Mouse (Mus musculus) embryonic facial prominence, embryonic 15.5 days (tissue): ENCODE data around the gene Fam186a. TPM values are rescaled to one million over a fixed set of nuclear protein-coding genes. Genes with fewer than 3 reads are reported as not detected.
"Not testable (repeated sequence)": the region's sequence is repeated elsewhere in the genome, so short reads cannot be mapped to it uniquely, and the experiment has no call there.

Source experiments
- ATAC-seq: fragments of 200-750 bp; cut with Nextera tagmentation; 2 replicates; pipeline ENCODE4 v1.8.0; 2017; ENCODE audit warnings: low read depth, moderate TSS enrichment; ENCODE audit not compliant: insufficient number of reproducible peaks, low FRiP score, low TSS enrichment
- H3K27ac ChIP-seq: fragments of 300-500 bp; sonication (generic); replicated peaks from 2 replicates; pipeline ENCODE4 v1.5.1; 2015; ENCODE audit warnings: mild to moderate bottlenecking, inconsistent platforms
- H3K27me3 ChIP-seq: fragments of 300-500 bp; sonication (generic); 2 replicates; pipeline ENCODE4 v1.6.1; 2015; ENCODE audit warnings: inconsistent platforms
- H3K36me3 ChIP-seq: fragments of 300-500 bp; sonication (generic); 2 replicates; pipeline ENCODE4 v1.6.1; 2015; ENCODE audit warnings: mild to moderate bottlenecking, inconsistent platforms
- H3K4me1 ChIP-seq: fragments of 300-500 bp; sonication (generic); 2 replicates; pipeline ENCODE4 v1.6.1; 2015; ENCODE audit warnings: inconsistent platforms
- H3K4me2 ChIP-seq: fragments of 300-500 bp; sonication (generic); replicated peaks from 2 replicates; pipeline ENCODE4 v1.6.1; 2015; ENCODE audit warnings: mild to moderate bottlenecking, inconsistent platforms
- H3K4me3 ChIP-seq: fragments of 300-500 bp; sonication (generic); replicated peaks from 2 replicates; pipeline ENCODE4 v1.5.1; 2015; ENCODE audit warnings: mild to moderate bottlenecking, inconsistent platforms
- H3K9ac ChIP-seq: fragments of 300-500 bp; sonication (generic); 2 replicates; pipeline ENCODE4 v1.6.1; 2015; ENCODE audit warnings: inconsistent platforms
- H3K9me3 ChIP-seq: fragments of 300-500 bp; sonication (generic); replicated peaks from 2 replicates; pipeline ENCODE4 v1.6.1; 2016; ENCODE audit warnings: inconsistent platforms
- WGBS: fragments of 180-500 bp; shearing (Covaris S2); methylation state at CpG from one replicate; pipeline ENCODE4 v1.1.7; 2015; 5-methylcytosine and 5-hydroxymethylcytosine counted together
- polyA plus RNA-seq: library from polyadenylated mRNA; unstranded; fragments of >200 nt; fragmentation: Nextera tagmentation; extraction: Ambion mirVana; gene quantifications from 2 replicates; pipeline ENCODE4 v1.2.1, GENCODE M21; 2015

The Fam186a gene
- polyA plus RNA-seq, 1 experiment from 2014 or later, result 0.03 TPM

DNA sequence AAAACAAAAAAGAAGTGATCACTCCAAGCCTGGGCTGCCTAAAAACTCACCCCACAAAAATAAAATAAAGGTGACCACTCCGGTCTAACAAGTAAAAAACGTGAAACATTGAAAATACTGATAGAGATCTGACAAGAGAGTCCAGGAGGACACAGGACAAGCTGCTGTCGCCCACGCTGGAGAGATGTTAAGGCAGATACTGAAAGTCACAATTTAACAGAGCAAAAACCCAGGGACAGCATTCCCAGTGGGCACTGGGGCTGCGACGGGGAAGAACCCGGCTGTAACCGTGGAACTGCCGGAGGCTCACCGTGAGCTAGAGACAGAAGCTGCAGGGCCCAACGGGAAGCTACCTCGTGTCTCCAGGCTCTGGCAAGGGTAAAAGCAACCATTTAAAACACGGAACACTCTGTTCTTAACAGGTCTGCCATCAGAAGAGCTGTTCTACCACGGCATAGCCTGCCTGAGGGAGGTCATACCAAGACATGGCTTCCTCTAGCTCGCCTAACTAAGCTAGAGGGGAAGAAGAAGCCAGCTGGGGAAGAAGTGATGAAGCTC, 47.2 kb downstream of the Fam186a start:
- no peaks in the 10 kb centered on the region for H3K4me1 ChIP-seq
- whole genome bisulfite sequencing, result 77% methylated on average over 15 of the region's 15 CpGs
- no peak overlapping the region for H3K4me3 ChIP-seq
- H3K27ac ChIP-seq, result no peak overlapping the region
- no peaks in the 10 kb centered on the region for H3K36me3 ChIP-seq
- H3K4me2 ChIP-seq, result no peak overlapping the region
- no peak for ATAC-seq
- no peaks in the 10 kb centered on the region for H3K9me3 ChIP-seq
- H3K27me3 ChIP-seq, result no peaks in the 10 kb centered on the region
- H3K9ac ChIP-seq, result no peak overlapping the region

DNA sequence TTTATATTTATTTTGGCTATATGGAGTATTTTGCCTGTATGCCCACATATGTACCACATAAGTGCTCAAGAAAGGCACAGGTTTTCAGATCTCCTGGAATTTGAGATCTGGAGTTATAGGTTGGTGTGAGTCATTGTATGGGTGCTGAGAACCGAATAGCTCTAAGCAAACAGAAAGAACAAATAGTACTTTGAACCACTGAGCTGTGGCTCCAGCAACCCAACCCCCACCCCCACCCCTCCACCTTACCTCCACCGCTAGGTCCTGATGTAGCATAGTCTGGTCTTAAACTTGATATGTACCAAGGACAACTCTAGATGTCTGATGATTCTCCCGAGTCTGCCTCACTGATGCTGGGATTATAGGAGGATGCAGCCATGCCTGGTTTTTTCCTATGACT, 49.6 kb downstream of the Fam186a start:
- H3K4me2 ChIP-seq, result no peak overlapping the region
- no peaks in the 10 kb centered on the region for H3K27me3 ChIP-seq
- H3K27ac ChIP-seq, result no peak overlapping the region
- 79% methylated on average over 3 of the region's 3 CpGs for WGBS
- H3K9me3 ChIP-seq, result no peaks in the 10 kb centered on the region
- ATAC-seq, result no peak
- H3K9ac ChIP-seq, result no peak overlapping the region
- H3K4me1 ChIP-seq, result no peaks in the 10 kb centered on the region
- H3K4me3 ChIP-seq, result no peak overlapping the region
- H3K36me3 ChIP-seq, result no peaks in the 10 kb centered on the region

DNA sequence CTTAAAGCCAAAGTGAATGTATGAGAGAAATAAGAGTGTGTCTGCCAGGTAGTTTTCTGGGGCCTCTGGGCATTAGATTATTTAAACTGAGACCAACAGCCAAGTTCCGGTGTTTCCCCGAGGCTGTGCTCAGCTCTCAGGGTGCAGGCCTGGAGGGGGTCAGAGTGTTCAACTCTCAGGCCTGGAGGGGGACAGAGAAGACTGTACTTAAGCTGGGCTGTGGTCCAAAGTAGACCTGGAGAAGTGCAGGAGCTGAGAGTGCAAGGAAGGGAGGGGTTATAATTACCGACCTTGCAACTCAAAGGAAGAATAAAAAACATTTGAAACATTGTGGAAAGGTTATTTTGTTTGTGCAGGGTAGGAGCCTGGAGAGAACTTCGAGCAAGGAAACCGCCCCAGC, 52.2 kb downstream of the Fam186a start:
- Histone ChIP-seq H3K4me1 (no peaks in the 10 kb centered on the region), H3K4me3 (no peak overlapping the region), H3K9me3 (no peaks in the 10 kb centered on the region), H3K9ac (no peak overlapping the region), H3K27me3 (no peaks in the 10 kb centered on the region), H3K4me2 (no peak overlapping the region), H3K27ac (no peak overlapping the region), H3K36me3 (no peaks in the 10 kb centered on the region)
- ATAC-seq, result no peak
- whole genome bisulfite sequencing, result 63% methylated on average over 5 of the region's 5 CpGs

DNA sequence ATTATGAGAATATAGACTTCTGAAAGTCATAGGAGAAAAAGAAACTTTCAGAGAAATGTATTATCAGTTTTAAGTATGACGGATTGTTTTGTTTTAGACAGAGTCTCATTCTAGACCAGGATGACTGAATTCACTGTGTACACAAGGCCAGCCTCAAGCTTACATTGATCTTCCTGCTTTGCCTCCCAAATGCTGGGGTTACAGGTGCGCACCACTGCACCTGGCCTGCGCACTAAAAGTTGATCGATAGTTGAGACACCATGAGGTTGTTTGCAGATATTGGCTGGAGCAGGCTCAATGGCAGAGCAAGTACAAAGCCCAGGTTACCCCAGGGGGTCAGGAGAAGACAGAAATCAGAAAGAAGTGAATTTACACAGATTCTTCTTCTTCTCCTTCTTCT, 55.1 kb downstream of the Fam186a start:
- Histone ChIP-seq H3K4me1 (no peaks in the 10 kb centered on the region), H3K9me3 (no peaks in the 10 kb centered on the region), H3K27ac (no peak overlapping the region), H3K36me3 (no peaks in the 10 kb centered on the region), H3K27me3 (no peaks in the 10 kb centered on the region), H3K4me2 (no peak overlapping the region), H3K4me3 (no peak overlapping the region), H3K9ac (no peak overlapping the region)
- no peak for ATAC-seq
- 91% methylated on average over 4 of the region's 4 CpGs for WGBS

DNA sequence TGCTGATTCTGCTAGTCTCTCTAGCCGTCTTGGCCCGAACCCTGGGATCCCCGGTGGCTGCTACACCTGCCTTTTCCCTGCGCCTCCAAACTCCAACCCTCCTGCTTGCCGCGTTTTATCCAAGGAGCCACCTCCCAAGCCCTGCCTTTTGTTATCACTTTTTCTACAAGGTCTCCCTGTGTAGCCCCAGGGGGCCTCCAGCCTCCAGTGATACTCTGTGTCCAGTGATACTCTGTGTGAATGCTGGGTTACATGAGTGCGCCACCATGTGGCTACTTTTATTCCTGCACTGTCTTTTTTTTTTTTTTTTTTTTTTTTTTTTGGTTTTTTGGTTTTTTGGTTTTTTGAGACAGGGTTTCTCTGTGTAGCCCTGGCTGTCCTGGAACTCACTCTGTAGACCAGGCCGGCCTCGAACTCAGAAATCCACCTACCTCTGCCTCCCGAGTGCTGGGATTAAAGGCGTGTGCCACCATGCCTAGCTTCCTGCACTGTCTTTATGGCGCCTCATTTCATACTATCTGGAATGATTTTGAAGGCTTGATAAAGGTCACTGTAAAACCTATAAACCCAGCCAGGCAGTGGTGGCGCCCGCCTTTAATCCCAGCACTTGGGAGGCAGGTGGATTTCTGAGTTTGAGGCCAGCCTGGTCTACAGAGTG, 57.4 kb downstream of the Fam186a start:
- 40% methylated on average over 14 of the region's 14 CpGs for WGBS
- ATAC-seq, result not testable (repeated sequence)

DNA sequence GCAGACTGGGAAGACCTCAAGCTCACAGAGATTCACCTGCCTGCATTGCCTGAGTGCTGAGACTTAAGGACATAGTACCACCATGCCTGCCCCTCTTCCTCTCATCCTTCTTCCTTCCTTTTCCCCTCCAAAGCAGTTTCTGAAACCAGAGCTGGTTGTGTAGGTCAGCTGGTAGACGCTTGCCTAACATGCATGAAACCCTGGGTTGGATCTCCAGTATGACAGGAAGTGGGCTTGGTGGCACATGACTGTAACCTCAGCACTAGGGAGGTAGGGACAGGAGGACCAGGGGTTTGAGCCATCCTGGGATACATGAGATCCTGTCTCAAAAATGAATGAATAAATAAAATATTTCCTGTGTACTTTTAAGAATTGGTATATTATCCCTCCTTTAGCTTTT, 59.3 kb downstream of the Fam186a start:
- WGBS, result 48% methylated on average over 1 of the region's 1 CpGs

More for the DNA sequence above, 57.4 kb downstream of the Fam186a start:
- H3K9ac ChIP-seq, H3K36me3 ChIP-seq, H3K27me3 ChIP-seq, H3K27ac ChIP-seq, H3K4me2 ChIP-seq, H3K4me1 ChIP-seq, H3K4me3 ChIP-seq, H3K9me3 ChIP-seq: not testable (repeated sequence)

DNA sequence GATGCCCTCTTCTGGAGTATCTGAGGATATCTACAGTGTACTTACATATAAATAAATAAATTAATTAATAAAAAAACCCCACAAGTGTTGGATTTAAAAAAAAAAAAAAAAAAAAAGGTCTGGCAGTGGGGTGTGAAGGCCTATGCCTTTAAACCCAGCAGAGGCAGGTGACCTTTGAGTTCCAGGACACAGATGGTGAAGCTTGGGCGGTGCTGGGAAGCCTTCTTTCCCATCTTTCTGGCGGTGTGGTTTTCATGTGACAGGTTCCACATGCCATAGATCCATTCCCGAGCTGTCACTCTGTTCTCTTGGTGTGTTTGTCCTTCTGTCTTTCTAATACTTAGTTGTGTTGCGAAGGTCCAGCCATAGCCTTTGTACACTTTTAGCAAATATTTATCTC, 59.8 kb downstream of the Fam186a start:
- 86% methylated on average over 4 of the region's 4 CpGs for WGBS
- no peak overlapping the region for H3K4me2 ChIP-seq
- H3K4me1 ChIP-seq, result no peaks in the 10 kb centered on the region
- H3K4me3 ChIP-seq, result no peak overlapping the region
- H3K27me3 ChIP-seq, result no peaks in the 10 kb centered on the region
- no peak overlapping the region for H3K9ac ChIP-seq
- no peaks in the 10 kb centered on the region for H3K9me3 ChIP-seq
- no peaks in the 10 kb centered on the region for H3K36me3 ChIP-seq
- no peak overlapping the region for H3K27ac ChIP-seq
- no peak for ATAC-seq

More for the DNA sequence above, 59.3 kb downstream of the Fam186a start:
- Histone ChIP-seq H3K36me3 (no peaks in the 10 kb centered on the region), H3K4me2 (no peak overlapping the region), H3K27me3 (no peaks in the 10 kb centered on the region), H3K9ac (no peak overlapping the region), H3K27ac (no peak overlapping the region), H3K9me3 (no peaks in the 10 kb centered on the region), H3K4me1 (no peaks in the 10 kb centered on the region), H3K4me3 (no peak overlapping the region)
- ATAC-seq, result no peak

DNA sequence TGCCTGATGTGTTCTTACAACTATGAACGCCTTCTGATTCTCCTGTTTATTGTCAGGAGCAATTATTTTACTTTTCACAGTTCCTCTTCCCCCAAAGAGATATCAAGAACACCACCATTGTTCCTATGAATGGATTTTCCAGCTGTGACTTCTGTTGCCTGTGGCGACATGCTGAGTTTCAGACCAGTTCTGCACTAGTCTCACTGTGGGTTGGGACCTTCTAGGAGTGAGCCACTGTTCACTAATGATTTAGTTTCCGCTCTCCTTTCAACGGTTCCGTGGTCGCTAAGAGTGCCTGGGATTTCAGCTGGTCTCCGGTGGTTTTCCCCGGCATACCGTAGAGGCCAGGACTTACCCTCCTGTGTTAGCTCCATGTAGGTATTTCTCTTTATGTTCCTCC, 62.0 kb downstream of the Fam186a start:
- no peak for ATAC-seq
- no peak overlapping the region for H3K9ac ChIP-seq
- no peaks in the 10 kb centered on the region for H3K9me3 ChIP-seq
- WGBS, result 77% methylated on average over 9 of the region's 9 CpGs
- H3K4me3 ChIP-seq, result no peak overlapping the region
- H3K4me1 ChIP-seq, result no peaks in the 10 kb centered on the region
- H3K36me3 ChIP-seq, result no peaks in the 10 kb centered on the region
- H3K4me2 ChIP-seq, result no peak overlapping the region
- H3K27me3 ChIP-seq, result no peaks in the 10 kb centered on the region
- no peak overlapping the region for H3K27ac ChIP-seq

DNA sequence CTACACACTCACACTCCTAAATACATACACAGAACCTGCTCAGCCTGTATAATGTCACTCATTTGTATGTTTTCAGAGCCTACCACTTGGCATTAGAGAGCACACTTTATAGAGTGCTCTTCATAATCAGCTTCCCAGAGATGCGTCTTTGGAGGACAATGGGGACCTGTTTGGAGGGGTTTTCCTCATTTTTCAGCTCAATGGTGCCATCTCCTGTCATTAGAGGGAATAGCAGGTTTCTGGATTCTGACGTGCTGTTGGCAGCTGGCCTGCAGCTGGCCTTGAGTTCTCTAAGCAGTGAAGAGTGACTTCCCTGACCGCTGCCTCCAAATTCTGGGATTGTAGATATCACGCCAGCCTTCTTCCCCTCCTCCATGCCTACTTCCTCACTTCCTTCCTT, 62.5 kb downstream of the Fam186a start:
- no peak for ATAC-seq
- 14% methylated on average over 4 of the region's 4 CpGs for WGBS

DNA sequence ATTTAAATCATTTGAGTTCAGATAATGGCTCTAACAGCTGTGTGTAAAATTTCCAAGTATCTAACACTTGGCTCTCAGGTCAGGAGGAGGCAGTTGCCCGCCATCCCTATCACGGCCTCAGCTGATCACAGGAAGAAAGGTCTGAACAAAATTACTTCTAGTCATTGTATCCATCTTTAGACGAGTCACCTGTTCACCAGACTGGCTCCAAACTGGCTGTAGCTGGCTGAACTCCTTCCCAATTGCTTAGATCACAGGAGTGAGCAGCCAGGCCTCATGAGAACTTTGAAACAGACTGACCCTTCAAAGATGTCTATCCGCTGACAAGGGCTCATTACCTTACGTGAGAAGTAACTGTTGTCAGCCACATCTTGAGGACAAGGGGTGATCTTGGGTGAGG, 63.6 kb downstream of the Fam186a start:
- Histone ChIP-seq H3K4me3 (no peak overlapping the region), H3K4me2 (no peak overlapping the region), H3K36me3 (no peaks in the 10 kb centered on the region), H3K9me3 (no peaks in the 10 kb centered on the region), H3K9ac (no peak overlapping the region), H3K27me3 (no peaks in the 10 kb centered on the region), H3K27ac (no peak overlapping the region), H3K4me1 (no peaks in the 10 kb centered on the region)
- 75% methylated on average over 5 of the region's 5 CpGs for WGBS
- ATAC-seq, result no peak

More for the DNA sequence above, 62.5 kb downstream of the Fam186a start:
- Histone ChIP-seq H3K36me3 (no peaks in the 10 kb centered on the region), H3K4me1 (no peaks in the 10 kb centered on the region), H3K27me3 (no peaks in the 10 kb centered on the region), H3K4me2 (no peak overlapping the region), H3K27ac (no peak overlapping the region), H3K4me3 (no peak overlapping the region), H3K9ac (no peak overlapping the region), H3K9me3 (no peaks in the 10 kb centered on the region)

DNA sequence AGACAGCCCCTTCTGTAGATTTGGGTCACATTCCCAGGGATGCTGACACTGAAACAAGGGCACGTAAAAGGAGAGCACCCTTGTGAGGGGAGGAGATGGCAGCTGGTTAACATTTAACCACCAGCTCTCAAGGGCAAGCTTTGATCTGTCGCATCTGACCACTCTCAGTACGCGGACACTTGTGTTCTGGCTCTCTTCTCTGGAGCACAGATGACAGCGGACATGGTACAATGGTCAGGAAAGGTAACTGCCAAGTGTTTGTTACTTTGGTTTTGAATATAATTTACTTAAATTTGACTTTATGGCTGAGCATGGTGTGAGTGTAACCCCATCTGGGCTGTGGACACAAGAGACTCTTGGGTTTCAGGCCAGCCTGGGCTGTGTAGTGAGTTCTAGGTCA, 64.1 kb downstream of the Fam186a start:
- Histone ChIP-seq H3K27me3 (no peaks in the 10 kb centered on the region), H3K4me3 (no peak overlapping the region), H3K4me1 (no peaks in the 10 kb centered on the region), H3K4me2 (no peak overlapping the region), H3K9ac (no peak overlapping the region), H3K27ac (no peak overlapping the region), H3K36me3 (no peaks in the 10 kb centered on the region), H3K9me3 (no peaks in the 10 kb centered on the region)
- 76% methylated on average over 5 of the region's 5 CpGs for WGBS
- ATAC-seq, result no peak

DNA sequence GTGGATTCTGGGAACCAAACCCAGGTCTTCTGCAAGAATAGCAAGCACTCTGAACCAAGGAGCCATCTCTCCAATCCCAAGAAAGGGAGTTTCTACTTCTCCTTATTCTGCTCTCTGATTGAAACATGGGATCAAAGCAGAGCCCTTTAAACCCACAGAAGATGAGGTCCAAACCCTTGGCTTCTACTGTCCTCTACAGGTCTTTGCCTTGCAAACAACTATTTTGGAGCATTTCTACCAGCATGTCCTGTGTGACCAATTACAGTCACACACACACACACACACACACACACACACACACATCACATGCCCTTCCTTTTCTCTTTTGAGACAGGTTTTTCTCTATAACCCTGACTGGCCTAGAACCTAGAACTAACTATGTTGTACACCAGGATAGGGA, 70.2 kb downstream of the Fam186a start:
- no peaks in the 10 kb centered on the region for H3K9me3 ChIP-seq

More for the DNA sequence above, 70.2 kb downstream of the Fam186a start:
- Histone ChIP-seq H3K4me2 (no peak overlapping the region), H3K27ac (no peak overlapping the region), H3K4me1 (no peaks in the 10 kb centered on the region), H3K36me3 (no peaks in the 10 kb centered on the region), H3K4me3 (no peak overlapping the region), H3K9ac (no peak overlapping the region), H3K27me3 (no peaks in the 10 kb centered on the region)
- ATAC-seq, result no peak
